Mouse (Mus musculus) gastrocnemius, adult 18-20 months (tissue): Measurements from ENCODE around the gene Rxfp1. TPM values are rescaled to one million over a fixed set of nuclear protein-coding genes. Genes with fewer than 3 reads are reported as not detected.
"Not testable (repeated sequence)": the region's sequence is repeated elsewhere in the genome, so short reads cannot be mapped to it uniquely, and the experiment has no call there.

Experiments
- DNase-seq: peaks from one replicate; pipeline ENCODE4 v3.0.0; 2021; ENCODE audit warnings: low spot score
- long read RNA-seq, 2 experiments: library from polyadenylated mRNA; stranded (forward); transcript quantifications; one replicate each; pipeline ENCODE4 v2.0.0; 2021
- total RNA-seq, 2 experiments: library from RNA; stranded (reverse); gene quantifications; 2 replicates each; pipeline ENCODE4 v1.2.3; 2021

Gene Rxfp1
- total RNA-seq: not detected
- long read RNA-seq, experiment 1: 0 reads
- long read RNA-seq, experiment 2: 0 reads

DNA sequence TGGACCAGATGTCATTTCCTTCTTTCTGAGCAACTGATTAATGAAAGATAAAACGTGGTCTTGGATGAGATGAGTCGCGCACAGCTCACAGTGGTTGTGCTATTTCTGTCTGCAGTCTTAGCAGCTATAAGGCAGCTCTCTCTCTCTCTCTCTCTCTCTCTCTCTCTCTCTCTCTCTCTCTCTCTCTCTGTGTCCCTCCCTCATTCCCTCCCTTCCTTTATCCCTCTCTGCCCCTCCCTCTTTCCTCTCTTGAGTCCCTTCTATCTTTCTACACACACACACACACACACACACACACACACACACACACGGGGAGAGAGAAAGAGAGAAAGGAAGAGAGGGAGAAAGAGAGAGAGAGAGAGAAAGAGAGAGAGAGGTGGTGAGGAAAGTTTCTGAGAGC, at the start of gene Rxfp1:
Gene Rxfp1, minus strand, starts transcription at position 101 of the 400 bp plus-strand sequence.
- DNase-seq: no peak

DNA sequence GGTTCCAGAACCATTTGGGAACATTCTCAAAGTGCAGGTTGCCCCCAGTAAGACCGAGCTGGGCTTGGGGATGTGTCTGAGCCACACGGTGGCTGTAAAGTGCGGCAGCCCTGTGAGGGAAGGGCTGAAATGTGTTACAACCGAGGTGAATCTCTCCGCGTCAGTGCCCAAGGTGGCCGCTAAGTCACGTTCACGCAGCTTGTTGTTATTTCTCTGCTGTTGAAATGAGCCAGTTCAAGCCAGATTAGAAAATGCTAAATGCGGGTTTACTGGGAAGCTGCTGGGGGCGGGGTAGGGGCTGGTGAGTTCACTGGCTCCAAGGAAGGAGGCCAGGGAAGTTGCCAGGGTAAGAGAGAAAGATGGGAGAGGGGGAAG, 46.7 kb upstream of the Rxfp1 start:
- no peak for DNase-seq

DNA sequence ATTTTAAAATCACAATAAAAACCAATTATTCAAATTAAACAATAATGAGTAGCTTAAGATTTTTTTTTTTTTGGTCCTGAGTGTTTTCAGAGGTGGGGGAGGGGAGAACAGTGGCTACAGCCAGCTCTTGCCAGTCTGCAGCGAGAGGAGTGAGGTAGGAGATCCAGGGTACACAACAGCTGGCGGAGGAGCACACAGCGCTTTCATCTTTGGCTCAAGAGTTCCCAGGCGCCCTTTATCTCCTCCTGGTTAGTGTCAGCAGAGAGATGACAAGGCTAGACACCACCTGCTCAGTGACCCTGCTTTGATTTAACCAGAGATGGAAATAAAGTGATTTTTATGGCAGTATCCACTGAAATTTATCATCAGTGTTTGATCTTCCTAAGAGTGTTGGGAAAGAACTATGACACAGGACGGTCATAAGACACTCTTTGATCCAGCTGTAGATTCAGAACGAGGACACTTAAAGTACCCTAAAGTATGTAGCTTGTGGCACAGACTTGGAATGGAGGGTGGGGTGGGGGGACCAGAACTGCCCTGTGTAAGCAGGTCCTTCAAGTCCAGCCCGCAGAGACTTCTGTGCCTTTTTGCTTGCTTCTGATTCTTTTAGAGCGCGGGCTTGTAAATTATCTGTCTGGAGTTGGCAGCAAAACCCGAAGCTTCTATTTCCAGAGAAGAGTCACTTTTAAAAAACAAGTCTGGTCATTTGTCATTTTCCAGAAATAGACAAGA, 46.1 kb upstream of the Rxfp1 start:
- DNase-seq: peak; percentile 38

DNA sequence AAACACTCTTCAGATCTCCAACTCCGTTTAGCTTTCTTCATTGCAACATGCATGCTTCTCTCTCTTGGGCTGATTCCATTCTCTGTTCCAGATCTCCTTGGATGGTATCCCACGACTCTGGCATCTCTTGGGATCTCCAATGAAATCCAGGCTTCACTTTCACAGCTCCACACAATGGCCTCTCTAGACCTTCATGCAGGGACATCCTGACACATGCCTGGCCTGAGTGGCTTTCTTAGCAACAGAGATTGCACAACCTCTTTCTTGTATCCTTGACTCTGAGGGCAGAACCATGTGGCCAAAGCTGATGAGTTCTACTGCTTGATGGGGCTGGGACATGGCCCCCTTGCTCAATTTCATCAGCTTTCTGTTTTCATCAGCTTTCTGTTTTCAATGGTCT, 35.0 kb upstream of the Rxfp1 start:
- peak; percentile 11 for DNase-seq

DNA sequence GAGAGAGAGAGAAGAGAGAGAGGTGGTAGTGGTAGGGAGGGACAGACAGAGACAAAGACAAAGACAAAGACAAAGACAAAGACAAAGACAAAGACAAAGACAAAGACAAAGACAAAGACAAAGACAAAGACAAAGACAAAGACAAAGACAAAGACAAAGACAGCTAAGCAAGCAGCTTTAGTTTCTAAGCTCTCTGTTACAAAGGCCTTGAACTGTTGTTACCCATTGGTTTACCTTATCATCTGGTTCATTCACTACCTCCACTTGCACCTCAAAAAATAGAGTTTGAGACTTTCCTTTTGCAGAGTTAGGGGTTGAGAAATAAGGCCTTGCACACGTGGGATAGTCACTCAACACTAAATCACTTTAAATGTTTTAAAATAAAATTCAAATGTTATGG, 16.1 kb upstream of the Rxfp1 start:
- no peak for DNase-seq

DNA sequence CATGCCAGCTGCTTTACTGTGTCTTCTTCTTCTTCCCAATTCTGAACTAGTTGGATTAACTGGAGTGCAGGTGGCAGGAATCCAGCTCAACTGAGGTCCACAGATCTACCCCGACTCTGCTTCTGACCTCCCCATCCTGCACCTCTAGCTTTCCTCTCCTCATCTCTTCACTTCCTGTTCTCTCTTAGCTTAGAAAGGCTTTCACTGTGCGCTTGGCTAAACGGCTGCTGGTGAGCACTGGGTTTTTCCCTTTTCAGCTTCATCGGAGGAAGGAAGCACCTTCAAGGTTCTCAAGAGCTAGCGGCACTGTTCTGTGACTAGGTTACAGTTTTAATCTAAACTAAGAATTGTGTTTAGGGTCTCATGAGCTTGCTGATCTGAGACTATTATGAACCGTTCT, 8.9 kb upstream of the Rxfp1 start:
- no peak for DNase-seq

DNA sequence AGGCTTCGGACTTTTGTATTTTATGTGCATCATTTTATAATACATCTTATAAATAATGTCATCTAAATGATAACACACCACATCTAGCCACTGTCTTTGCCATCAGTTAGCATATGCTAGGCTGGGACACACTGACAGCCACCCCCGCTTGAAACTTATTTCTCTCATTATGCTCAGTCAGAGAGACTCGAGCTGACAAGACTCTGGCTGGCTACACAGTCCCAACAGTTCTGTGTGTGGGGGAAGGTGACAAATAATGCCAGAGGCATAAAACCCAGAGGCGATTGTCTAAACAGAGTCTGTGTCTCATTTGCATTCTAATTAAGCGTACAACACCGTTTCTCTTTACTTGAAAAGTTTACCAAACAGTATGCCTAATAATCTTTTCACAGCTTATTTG, 7.4 kb upstream of the Rxfp1 start:
- DNase-seq: no peak

DNA sequence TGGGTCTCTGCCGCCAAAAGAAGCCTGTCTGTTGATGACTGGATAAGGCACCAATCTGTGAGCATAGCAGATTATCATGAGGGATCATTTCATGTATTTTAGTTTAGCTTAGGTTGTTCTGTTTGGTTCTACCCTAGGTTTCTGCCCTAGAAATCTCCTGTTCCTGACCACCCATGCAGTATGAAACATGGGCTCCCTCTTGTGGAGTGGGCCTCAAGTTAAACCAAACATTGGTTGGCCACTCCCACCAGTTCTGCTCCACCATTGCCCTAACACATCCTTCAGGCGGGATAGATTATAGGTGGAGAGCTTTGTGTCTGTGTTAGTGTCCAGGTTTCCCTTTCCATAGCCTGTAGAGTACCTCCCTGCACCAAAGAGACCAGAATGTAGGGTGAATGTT, 6.7 kb upstream of the Rxfp1 start:
- peak; percentile 30 for DNase-seq

DNA sequence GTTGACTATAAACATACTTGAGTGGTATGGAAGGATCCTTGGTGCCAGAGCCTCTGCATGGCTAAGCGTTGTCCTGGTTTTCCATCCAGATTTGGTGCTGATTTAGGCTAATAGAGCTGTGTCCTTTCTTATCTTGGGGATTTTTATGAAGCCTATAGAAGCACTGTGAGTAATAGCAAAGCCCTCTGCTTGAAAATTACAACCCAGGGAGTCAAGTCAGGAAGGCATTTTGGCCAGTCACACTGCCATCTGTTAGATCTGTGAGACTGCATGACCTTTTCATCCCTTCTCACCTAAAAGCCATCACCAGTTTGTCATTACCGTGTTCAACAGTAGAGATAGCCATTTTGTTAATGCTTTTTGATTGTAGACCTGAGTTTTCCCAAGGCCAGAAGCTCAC, 2.7 kb upstream of the Rxfp1 start:
- DNase-seq: no peak

DNA sequence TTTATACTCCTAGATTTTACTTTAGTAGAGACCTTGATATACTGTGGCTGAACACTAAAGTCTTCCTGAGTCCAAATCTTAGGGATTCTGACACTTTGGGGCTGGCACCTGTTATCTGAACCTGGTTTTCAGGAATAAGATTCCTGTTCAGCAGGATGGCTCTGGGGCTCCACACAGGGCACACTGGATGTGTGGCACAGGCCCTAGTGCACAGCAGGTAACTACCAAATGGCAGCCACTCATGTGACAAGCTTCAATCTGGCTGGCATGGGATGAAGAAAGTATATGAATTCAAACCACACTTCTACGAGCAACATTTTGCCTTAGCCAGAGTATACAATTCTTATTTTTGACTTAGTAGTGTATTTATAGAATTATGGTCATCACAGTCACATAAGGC, 771 bp upstream of the Rxfp1 start:
- no peak for DNase-seq

DNA sequence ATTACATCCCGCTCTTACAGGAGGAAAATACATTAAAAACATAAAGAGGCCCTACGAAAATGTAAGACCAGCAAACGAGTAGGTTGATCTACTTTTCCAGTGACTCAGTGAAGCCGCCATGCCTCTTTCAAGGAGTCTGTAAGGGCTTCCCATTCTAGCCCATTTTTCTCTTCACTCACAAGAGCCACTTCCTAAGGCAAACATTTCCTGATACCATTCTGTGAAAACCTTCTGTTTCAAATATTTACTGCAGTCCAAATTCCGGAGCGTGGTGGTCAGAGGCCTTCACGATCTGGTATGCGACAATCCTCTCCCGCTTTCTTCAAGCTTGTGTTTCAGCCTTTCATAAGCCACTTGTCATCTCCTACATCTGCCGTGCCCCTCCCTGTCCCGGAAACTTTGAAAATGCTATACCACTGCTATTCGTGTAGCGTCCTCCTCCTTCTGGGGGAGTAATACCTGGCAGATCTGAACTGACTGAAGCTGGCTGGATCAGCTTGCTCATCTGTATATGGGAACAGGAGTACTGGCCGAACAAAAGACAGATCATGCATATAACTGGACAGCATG, 11.1 kb downstream of the Rxfp1 start:
- DNase-seq: no peak

DNA sequence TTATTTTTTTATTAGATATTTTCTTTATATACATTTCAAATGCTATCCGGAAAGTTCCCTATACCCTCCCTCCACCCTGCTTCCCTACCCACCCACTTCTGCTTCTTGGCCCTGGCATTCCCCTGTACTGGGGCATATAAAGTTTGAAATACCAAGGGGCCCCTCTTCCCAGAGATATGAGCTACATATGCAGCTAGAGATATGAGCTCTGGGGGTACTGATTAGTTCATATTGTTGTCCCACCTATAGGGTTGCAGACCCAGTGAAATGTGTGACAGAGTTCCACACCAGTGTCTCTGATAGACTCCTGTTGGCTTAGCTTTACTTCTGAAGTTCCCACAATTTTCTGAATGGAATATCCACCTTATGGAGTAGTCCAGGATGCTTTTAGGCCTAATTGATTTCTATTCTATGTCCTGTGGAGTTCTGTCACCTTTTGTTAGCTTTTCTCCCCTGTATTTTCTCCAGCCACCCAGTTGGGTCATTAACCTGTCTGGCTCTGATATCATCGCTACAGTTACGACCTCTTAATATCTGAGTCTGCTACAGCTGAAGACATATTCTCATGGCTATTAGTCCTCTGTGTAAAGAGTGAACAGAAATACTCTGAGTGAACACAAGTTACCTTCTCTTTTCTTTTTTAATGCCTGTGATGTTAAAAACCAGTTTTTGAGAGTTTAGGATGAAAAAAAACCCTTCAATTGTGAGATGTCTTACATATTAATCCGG, 16.8 kb downstream of the Rxfp1 start:
- no peak for DNase-seq

DNA sequence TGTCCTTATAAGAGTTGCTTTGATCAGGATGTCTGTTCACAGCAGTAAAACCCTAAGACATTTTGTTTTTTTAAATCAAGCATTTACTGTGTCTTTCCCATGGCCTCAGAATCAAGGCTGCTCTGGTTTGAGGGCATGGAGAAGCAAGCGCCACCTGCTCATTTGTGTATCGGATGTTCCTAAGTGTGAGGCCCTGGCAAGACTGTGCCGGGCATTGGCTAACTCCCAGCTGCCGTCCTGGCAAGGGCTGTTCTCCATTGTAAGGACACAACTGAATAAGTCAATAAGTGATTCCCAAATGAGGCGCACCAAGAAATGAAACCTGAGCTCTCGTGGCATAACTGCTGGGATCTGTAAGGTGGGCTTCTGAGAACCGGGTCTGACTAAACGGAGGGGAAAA, 31.2 kb downstream of the Rxfp1 start:
- no peak for DNase-seq

DNA sequence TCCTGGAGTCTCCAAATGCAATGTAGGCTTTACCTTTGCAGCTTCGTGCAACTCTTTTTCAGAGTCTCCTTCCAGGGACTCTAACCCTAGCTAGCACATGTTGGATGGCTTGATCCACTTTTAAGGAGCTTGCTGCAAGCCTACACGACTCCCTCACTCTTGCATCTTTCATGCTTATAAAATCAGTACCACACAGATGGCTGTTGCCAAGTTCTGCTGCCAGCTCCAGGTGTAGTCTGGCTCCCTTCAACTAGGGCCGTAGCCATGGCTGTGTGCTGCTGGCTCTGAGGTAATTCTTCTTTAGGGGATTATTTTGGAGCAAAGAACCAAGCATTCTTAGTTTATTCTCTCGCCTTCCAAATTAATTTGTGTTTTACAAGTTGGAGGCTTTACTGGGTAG, 34.5 kb downstream of the Rxfp1 start:
- no peak for DNase-seq

DNA sequence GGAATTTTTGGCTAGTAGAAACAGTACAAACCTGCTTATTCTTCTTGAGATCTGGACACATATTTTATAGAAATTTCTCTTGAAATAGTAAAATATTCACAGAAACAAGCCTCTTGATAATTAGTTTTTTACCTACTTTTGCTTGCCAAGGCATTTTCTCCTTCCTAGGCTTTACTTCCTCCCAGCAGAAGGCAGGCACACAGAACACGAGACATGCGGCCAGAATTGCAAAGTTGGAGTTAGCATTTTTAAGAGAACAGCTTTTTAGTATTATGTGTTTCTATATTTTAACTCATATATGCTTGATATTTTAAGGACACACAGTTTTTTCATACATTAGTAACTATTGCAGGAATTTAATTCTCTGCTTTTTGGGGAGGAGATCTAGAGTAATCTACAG, 45.7 kb downstream of the Rxfp1 start:
- no peak for DNase-seq

DNA sequence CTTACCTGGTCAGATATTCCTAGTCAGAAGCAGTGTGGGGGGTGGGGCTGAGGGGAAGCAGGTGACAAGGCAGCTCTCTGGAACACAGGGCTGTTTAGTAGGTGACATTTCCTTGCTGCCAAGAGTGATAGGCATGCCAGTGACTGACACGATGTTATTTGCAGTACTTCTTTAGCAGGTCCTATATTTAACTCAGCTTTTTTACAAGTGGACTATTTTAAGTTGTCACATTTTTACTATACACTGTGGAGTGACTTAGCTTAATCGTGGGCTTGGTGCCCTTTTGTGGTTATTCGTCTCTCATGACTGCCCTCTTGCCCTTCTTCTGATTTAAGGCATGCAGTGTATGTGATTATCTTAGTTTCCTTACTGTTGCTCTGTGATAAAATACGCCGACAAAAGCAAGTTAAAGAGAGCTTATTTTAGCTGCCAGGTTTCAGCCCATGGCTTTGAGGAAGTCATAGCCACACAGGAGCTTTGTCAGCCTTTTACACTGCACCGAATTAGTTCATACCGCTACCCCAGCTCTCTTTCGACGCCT, 47.5 kb downstream of the Rxfp1 start:
- DNase-seq: peak; percentile 82

DNA sequence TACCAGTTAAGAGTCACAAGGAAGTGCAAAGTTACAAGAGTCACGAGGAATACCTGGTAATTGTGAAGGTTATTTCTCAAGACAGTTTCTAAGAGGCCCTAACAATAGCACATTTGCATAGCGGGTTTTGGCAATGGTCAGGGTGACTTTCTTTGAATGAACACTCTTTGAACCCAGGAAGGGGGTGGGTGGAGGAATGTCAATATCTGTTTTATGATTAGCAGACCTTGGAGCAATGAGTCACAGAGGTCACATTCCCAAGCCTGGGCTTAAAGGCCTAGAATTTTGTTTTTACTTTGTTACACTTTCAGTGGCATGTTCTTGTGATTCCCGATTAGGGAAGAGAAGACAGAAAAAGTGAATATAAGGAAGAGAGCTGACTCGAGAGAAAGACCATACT, 49.6 kb downstream of the Rxfp1 start:
- DNase-seq: not testable (repeated sequence)

DNA sequence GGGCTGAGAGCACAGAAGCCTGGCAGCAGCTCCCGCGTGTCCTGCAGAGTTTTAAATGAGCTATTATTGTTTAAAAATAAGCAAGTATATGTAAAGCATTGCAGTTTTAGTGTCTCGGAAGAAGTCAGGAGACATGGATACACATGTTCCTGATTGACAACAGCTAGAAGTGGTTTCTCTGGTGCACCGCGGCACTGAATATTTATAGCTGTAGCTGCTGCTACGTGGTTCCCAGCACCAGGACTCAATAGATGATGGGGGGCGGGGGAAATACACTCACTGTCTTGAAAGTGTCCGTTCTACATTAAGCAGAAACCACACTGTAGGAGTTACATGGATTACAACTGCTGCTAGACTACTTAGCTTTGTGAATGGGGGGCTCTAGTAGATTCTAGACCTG, 54.2 kb downstream of the Rxfp1 start:
- no peak for DNase-seq

DNA sequence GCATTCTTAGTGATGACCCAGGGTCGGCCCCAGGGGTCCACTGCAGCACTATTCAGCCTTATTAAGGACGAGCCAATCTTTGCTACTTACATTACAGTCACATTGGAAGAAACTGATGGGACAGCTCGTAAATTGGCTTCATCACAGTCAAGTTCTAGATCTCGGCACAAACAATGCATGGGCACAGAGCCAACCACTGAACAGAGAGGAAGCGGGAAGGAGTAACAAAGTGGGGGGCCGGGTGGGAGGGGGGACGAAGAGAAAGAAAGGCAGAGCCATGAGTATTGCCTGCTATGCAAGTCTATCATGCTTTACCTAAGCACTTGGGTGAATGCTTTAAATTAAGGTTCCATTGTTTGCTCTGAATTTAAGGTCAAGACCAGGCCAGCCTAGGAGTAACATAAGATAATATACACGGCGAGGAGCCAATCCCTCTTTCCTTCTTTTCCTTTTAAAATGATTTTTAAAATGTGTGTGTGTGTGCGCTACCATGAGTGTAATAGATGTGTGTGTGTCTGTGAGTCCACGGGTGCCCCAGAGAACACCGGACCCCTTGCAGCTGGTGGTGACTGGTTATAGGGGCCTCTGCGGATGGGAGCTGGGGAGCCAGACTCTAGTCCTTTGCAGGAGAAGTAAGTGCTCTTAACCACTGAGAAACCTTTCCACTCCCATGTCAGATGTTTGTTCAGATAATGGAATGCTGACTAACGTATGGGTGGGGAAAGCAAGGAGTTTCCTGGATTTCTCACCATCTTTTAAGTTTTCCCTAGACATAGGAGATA, 55.1 kb downstream of the Rxfp1 start:
- DNase-seq: no peak

DNA sequence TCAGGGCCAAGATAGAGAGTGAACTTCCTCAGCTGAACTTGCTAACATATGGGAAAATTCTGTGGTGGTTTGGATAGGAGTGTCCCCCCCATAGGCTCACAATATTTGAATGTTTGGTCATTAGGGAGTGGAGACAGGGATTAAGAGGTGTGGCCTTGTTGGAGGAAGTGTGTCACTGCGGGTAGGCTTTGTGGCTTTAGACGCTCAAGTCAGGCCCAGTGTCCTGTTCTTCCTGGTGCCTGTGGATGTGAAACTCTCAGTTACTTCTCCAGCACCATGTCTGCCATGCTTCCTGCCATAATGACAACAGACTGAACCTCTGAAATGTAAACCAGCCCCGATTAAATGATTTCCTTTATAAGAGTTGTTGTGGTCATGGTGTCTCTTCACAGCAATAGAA, 61.3 kb downstream of the Rxfp1 start:
- no peak for DNase-seq

DNA sequence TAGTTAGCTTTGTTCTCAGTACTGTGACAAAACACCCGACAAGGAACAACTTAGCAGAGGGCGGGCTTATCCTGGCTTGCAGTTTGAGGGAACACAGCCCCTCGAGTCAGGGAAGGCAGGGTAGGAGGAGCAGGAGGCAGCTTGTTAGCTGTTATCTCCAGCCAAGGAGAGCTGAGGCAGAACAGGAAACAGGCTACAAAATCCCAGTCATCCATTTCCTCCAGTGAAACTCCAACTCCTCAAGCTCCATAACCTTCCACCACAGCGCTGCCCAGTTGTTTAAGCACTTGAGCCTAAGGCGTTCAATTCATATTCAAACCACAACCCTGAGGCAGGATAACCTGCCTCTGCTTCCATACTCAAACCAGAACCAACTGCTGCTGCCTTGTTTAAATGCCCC, 63.0 kb downstream of the Rxfp1 start:
- no peak for DNase-seq

DNA sequence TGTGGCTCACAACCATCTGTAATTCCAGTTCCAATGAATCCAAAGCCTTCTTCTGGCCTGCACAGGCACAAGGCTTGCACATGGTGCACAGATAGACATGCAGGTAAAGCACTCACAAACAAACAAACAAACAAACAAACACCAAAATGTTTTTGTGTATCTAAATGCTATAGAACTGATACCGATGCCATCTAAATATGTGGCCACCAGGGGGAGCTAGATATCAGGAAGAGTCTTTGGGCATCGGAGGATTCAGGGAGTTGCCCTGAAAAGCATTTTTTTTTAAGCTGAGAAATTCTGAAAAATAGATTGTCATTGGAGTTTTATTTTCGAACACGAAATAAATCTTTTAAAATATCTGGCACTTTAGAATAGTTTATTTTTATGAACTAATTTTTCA, 64.6 kb downstream of the Rxfp1 start:
- peak; percentile 72 for DNase-seq
